Comparison of ENCODE assay signal across 8 mouse cellular contexts in the genomic region with DNA sequence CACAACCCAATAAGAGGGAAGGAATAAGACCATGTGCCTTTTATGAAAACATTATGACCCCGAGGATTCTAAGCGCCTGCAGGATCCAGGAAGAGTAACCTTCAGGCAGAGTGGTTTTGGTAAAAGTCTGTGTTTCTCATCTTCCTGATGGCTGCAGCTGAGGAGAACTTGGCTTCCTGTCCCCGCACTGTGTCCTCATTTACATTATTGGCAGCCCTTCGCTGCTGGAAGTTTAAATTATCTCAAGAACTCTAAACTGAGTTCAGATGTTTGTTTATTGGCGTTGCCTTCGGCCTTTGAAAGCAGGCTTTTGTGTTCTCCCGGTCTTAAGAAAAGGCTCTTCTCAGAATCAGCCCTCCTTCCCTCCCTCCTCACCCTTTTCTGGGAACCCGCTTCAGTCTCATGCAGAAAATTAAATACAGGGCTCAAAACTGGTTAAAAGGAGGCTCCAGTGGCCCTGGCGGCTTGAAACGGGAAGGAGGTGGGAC.
DNase-seq lines count a peak whose midpoint lies in the region; ATAC-seq and TF ChIP-seq lines count a peak whose summit lies in the region.

No protein-coding gene starts in this region.

- H3K9ac ChIP-seq in heart, embryonic 15.5 days = no peak overlapping the region; the same call in 1 of the 2 replicates
- H3K9ac ChIP-seq in liver, postnatal 0 days (replicated peaks) = no peak overlapping the region

- H3K4me3 ChIP-seq in heart, embryonic 15.5 days = peak overlapping the region; percentile 60
- H3K4me3 ChIP-seq in liver, postnatal 0 days (ENCODE audit: low read depth, low read length) = 0 out of 2 replicates have a peak overlapping the region, but pooled peaks have one; percentile 46

- WGBS in heart, embryonic 15.5 days = 9% methylated on average over 10 of the region's 10 CpGs
- 11% methylated on average over 10 of the region's 10 CpGs for WGBS in liver, postnatal 0 days (ENCODE audit: insufficient replicate concordance)

- peak overlapping the region; percentile 60 for H3K27ac ChIP-seq in heart, embryonic 15.5 days
- 0 out of 2 replicates have a peak overlapping the region, but pooled peaks have one; percentile 9 for H3K27ac ChIP-seq in liver, postnatal 0 days (ENCODE audit: low read depth)

- ATAC-seq in heart, embryonic 15.5 days (replicated peaks; ENCODE audit: insufficient number of reproducible peaks, insufficient read depth, low FRiP score, low read depth) = no peak
- ATAC-seq in liver, postnatal 0 days = no peak

- H3K36me3 ChIP-seq in heart, embryonic 15.5 days = no peaks in the 10 kb centered on the region
- no peaks in the 10 kb centered on the region for H3K36me3 ChIP-seq in liver, postnatal 0 days (replicated peaks; ENCODE audit: insufficient read depth, low read length)

- H3K27me3 ChIP-seq in heart, embryonic 15.5 days = no peaks in the 10 kb centered on the region
- no peaks in the 10 kb centered on the region for H3K27me3 ChIP-seq in liver, postnatal 0 days (ENCODE audit: insufficient read depth, low read length)

- peak overlapping the region; percentile 89 for H3K4me2 ChIP-seq in heart, embryonic 15.5 days
- peak overlapping the region; percentile 76 for H3K4me2 ChIP-seq in liver, postnatal 0 days (ENCODE audit: low read depth, low read length)

- DNase-seq in heart, adult 8-10 months (ENCODE audit: low spot score) = peak; percentile 46
- no peak for DNase-seq in heart, postnatal 14 days
- DNase-seq in NIH3T3 (ENCODE audit: low read depth) = peak; percentile 41
- no peak for DNase-seq in liver, postnatal 0 days
- DNase-seq in layer of hippocampus, postnatal 10 days (ENCODE audit: low spot score in 2 of 2) = no peak
- no peak for DNase-seq in adrenal gland, adult 18-20 months (ENCODE audit: low spot score in 2 of 2)
- no peak for DNase-seq in adrenal gland, postnatal 25 days

- H3K4me1 ChIP-seq in heart, embryonic 15.5 days (replicated peaks) = peaks cover 17% of the 10 kb centered on the region
- H3K4me1 ChIP-seq in liver, postnatal 0 days (ENCODE audit: insufficient read depth) = no peaks in the 10 kb centered on the region

- intact Hi-C loops in heart, postnatal 14 days (cut with DNase I) = loop anchor here (10.0 kb wide), 1 partner anchor 410 kb away; no protein-coding TSS in a partner anchor

- TF ChIP-seq CTCF in liver, postnatal 0 days (IDR thresholded peaks at IDR 0.05; ENCODE audit: low read depth) = no peak

- no peak for TF ChIP-seq EP300 in liver, postnatal 0 days (IDR thresholded peaks at IDR 0.05; ENCODE audit: low read depth)

- no peaks in the 10 kb centered on the region for H3K9me3 ChIP-seq in heart, embryonic 15.5 days (replicated peaks)
- H3K9me3 ChIP-seq in liver, postnatal 0 days (ENCODE audit: low read length) = no peaks in the 10 kb centered on the region

Comparison
In these comparisons a context has a peak if more than half of its experiments do, and no peak if none do; other contexts are left out.
1. DNase-seq: peak in heart, adult 8-10 months (single experiment) and NIH3T3 (single experiment); none in heart, postnatal 14 days (0 of 2), liver, postnatal 0 days (single experiment), layer of hippocampus, postnatal 10 days (0 of 2), adrenal gland, adult 18-20 months (0 of 2) and adrenal gland, postnatal 25 days (single experiment).